Mouse (Mus musculus): ENCODE results near the gene Tmem201. TPM values are rescaled to one million over a fixed set of nuclear protein-coding genes. Genes with fewer than 3 reads are reported as not detected.

Gene Tmem201
- total RNA-seq (2023), result 1 to 10 TPM; 3.5 to 3.7 TPM

DNA sequence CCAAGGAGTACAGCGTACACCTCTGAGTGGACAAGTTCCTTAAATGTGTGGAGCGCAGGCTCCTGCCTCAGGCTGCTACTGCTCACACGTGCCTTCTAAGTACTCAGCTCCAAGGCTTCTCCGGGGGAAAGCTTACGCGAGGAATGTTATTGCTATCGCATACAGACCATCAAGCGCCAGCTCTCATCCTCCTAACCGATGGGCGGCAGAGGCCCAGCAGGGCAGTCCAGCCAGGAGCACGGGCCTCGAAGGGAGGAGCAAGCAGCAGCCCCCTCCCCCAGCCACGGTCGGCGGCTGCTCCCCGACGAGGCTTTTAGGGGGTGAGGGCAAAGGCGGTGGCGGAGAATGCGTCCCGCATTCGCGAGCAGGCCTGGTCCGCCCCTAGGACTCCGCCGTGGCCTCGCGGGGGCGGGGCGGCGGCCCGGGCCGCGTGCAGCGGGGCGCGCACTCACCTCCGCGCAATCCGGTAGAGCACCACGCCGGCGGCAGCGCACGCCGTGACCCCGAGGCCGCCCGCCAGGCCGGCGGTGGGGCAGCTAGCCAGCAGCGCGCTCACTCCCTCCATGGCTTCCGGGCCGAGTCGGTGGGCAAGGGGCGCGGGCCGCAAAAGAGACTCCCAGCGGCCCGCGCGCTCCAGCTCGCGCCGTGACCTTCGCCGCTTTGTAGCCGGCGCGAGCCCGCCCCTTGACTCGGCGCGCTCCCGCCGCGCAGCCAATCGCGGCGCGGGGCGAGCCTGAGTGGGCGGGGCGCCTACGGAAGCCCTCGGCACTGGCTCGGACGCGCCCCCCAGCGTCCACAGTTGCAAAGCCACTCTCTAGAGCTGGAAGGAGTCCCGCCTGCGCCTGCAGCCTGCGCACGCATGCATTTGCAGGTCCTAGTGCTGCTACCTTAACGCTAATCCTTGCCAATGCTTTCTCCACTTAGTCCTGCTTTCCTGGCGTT is at the start of gene Tmem201:
TSS of gene Tmem201 (minus strand) at position 662 of the 942 bp plus-strand sequence.

DNA sequence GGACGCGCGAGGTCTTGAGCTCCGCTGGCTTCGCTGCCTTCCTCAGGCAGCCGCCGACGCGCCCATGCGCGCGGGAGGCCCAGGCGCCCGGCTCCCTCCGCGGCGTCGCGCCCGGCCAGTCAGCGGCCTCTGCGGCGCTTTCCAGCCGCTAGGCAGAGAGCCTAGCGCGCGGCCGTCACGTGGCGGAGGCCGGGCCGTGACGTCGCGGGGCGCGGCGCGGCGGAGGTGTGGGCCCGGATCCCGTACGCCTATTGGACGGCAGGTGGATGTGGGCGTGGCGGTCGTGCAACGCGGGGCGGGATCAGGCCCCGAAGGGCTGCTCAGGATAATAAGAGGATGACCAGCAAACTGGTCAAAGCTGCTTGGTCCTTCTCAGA is 36.2 kb upstream of the Tmem201 start, which contains the start of gene Slc25a33:
TSS of gene Slc25a33 (minus strand) at position 184 of the 377 bp plus-strand sequence.

DNA sequence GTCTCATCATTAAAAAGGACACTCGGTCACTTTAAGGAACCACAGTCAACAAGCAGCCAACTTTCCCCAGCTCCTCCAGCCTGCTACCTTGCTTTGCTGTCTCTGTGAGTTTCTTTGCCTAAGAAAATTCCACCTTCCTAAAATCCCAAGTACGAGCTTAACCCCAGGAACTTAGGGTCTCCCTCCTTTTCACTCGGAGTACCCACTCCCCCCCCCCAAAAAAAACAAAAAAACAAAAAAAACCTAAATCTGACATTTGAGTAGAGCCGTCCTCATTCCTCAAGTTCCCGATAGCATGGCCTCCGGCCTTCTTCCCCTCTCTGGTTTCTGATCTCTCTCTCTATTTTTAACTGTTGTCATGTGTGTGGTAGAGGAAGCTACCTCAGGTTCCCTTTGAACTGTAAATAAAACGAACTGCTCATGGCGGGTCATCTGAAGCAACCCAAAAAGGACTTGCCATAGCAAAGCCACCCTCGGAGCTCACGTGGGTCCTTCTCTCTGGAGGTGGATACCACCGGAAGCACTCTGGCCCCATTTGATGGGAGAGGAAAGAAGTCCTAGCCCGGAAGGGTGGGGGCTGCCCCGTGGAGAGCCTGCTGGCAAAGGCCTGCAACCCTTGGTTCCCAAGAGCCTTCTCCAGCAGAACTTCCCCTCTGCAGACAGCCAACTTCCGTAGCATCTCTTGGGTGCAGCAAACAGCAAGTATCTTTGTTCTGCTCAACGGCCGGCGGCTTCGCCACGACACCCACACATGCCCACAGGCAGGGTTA is 35.4 kb downstream of the Tmem201 start, which contains the start of gene Pik3cd:
TSS of gene Pik3cd (minus strand) at position 362 of the 770 bp plus-strand sequence.

Other genes starting within 250 kb of the Tmem201 start
- 10 to 100 TPM in 1 of 2 experiments, 1 to 10 TPM in 1; 9.0 to 13.2 TPM for gene Ctnnbip1, start 219.8 kb downstream of the Tmem201 start, total RNA-seq (2023)
- 1 to 10 TPM; 1.3 to 1.5 TPM for gene Clstn1, start 151.6 kb downstream of the Tmem201 start, total RNA-seq (2023)
- 100 to 1,000 TPM; 164 to 208 TPM for gene Pik3cd, start 35.5 kb downstream of the Tmem201 start, total RNA-seq (2023)
- 1 to 10 TPM; 4.7 to 5.0 TPM for gene Slc25a33, start 36.2 kb upstream of the Tmem201 start, total RNA-seq (2023)
- gene Spsb1, start 217.0 kb upstream of the Tmem201 start, total RNA-seq (2023), result 1 to 10 TPM; 1.8 to 3.0 TPM